Mouse (Mus musculus): ENCODE measurements at regions not wholly inside any gene's neighbourhood (a gene's known extent, or its start where the extent isn't known, plus 50 kb on each side); places are given as distances from the start of the nearest gene placed in this dataset.

DNA sequence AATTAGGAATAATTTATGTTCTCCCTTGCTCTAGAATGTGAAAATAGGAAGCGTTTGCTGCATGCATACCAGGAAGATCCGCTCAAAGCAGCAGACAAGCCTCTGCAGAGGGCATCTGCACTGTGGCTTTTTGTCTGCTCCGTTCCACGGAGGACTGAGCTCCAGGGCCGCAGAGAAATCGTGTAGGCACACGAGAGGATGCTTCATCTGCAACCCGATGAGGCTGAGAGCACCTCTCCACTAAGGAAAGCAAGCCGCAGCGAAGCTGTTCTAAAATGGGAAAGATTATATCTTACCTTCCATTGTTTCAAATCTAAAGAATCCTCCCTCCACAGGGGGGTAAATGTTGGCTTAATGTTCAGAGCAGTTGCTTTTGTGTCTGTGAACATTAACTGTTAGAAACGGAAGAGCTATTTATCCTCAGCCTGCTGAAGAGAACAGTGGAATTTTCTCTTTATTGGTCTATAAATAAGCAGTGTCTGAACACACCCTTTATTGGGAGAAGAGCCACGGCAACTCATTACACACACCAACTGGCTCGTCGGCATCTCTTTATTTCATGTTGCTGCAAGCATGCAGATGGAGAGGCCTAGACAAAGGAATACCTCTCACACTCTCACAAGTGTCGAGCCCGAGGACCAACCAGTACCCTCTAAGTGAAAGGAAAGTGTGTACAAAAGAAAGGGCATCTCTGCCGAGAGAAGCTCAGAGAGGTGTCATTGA is 414.6 kb upstream of the Hnrnpa3 start:
- ChIA-PET CTCF (no interaction called here), POLR2A (no interaction called here)

DNA sequence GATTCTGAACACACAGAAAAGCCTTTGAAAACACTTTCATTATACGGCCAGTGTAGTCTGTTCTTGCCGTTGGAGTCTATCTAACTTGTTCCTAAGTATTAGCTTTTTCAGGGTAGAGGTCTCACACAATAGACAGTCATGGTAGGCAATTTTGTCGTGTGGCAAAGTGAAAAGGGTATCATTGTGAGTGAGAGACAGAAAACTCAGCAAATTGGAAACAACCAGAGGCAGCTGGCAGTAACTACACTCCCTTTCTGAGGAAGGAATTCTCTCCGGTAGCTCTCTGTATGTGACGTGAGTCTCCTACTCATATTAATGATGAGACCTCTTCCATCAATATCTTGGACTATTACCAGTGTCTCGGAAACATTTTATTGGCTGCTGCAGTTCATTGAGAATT is 413.8 kb upstream of the Hnrnpa3 start:
- ChIA-PET POLR2A (interaction anchor here in 2 of 4 experiments (0.6 to 1.1 kb wide), 2 partner anchors 415 to 439 kb away, joined by 4 to 6 read pairs; no protein-coding TSS in a partner anchor), CTCF (no interaction called here)

DNA sequence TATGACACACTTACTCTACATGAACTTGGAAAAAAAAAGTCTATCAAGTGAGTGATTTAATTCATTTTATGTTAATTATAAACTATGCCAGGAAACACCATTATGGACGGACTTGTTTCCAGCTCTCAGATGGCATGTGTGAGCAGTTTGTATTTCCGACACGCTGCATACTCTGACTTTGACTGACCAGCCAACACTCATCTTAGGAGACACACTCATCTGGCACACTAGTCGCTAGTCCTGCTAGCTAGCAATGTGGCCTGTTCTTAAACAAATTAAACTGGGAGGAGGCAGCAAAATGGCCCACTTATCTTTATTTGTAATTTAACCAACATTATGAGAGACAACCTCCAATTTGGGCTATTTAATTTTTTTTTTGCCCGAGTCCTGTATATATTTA is 413.4 kb upstream of the Hnrnpa3 start:
- ChIA-PET POLR2A (interaction anchor here in 2 of 4 experiments (0.6 to 1.1 kb wide), 2 partner anchors 415 to 438 kb away, joined by 4 to 6 read pairs; no protein-coding TSS in a partner anchor), CTCF (no interaction called here)

DNA sequence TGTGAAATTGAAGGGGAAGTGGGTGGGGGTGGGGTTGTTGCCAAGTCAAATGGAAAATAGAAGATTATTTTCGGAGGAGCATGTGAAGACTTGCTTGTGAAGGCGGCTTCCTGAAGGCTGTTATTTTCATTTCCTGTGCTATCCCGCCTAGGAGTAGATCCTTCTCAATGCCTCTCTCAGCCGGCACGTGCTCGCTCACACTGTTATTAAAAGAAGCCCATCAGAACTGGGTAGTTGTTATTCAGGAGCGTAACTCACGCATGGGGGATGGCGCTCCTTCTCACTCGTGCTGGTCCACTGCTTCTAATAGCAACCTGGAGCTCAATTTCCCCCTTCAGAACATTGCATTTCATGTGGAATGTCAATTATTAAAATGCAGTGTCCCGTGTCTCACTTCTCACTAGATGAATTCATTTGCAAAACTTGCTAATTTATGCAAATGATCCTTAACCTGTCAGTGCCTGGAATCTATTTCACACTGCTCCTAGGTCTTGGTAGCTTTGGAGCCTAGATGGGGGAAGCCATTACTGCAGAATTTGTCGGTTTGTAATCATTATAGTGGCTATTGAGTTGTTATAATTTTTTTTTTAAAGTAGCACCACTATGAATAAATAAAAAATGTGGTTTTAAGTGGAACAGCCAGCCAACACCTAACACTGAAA is 412.8 kb upstream of the Hnrnpa3 start:
- CTCF ChIA-PET = no interaction called here
- POLR2A ChIA-PET = interaction anchor here in 2 of 4 experiments (0.6 to 1.1 kb wide), 2 partner anchors 416 to 438 kb away, joined by 4 to 6 read pairs; no protein-coding TSS in a partner anchor

DNA sequence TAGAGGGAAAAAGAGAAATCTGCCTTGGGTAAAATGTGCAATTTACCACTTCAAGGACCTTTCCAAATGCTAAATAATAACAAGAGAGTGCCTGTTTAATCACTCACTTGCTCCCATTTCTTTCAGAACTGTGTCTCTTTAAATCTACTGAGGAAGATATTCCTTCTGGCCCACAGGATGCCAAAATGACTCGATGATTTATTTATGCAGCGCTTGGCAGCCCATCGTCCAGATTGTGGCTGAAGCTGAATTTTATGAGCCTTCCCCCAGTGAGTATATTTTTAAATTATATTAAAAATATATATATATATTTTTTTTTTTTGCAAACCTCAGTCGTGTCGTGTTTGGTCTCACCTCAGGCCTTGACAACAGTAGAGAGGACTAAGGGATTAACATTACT is 410.8 kb upstream of the Hnrnpa3 start:
- CTCF ChIA-PET = no interaction called here

DNA sequence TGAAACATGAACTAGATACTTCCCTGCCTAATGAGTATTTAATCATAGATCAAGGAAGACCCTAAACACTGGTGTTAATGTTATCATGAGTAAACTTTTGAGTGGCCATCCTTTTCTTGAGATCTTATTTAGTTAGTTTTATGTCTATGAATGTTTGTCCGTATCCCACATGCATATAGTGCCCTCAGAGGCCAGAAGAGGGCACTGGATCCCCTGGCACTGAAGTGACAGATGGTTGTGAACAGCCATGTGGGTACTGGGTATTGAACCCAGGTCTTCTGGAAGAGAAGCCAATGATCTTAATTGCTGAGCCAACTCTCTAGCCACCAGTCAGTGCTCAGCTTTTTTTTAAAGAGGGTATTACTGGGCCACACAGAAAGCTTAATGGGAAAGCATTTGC is 408.6 kb upstream of the Hnrnpa3 start:
- ChIA-PET POLR2A (no interaction called here), CTCF (interaction anchor here in 1 of 4 experiments (0.5 kb wide), 1 partner anchor 229 kb away, joined by 8 read pairs; no protein-coding TSS in a partner anchor)

More for the DNA sequence above, 410.8 kb upstream of the Hnrnpa3 start:
- POLR2A ChIA-PET = interaction anchor here in 2 of 4 experiments (0.7 kb wide), 2 partner anchors 17 to 25 kb away, joined by 4 to 7 read pairs; no protein-coding TSS in a partner anchor

DNA sequence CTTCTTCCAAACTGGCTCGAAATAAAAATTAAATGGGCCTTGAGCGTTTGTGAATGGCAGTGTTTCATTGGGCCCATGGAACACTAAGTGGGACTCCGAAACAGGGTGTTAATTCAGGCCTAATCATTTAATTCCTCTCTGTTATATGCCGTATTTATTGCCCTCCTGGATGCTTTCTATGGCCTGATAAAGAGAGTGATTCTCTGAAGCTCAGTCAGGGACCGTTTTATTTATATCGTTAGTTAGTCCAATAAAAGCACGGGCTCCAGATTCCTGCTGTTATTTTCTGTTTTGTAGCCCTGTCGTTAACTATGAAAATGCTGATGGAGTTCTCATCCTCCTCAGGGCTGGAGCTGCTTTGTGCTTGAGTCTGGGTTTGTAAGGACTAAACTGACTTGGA is 406.2 kb upstream of the Hnrnpa3 start:
- POLR2A ChIA-PET = no interaction called here
- CTCF ChIA-PET = no interaction called here

DNA sequence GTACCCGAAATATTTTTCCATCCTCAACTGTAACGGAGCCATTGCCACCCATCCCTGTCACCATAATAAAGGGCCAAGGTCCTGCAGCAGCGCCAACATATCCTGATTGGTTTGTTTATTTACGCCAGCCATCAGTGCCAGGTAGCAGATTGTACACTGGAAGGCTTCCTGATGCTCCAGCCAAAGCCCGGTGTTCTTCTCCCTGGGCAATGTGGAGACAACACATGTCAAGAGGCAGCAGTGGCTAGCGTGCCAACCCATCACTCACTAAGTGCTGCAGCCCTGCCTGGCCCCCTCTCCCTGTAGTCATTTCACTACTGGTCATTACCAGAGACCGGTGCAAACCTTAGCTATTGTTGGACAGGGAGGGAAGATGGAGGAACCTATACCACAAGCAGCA is 393.8 kb upstream of the Hnrnpa3 start:
- CTCF ChIA-PET = interaction anchor here in 1 of 4 experiments (0.6 kb wide), 1 partner anchor 10 kb away, joined by 3 read pairs; no protein-coding TSS in a partner anchor
- POLR2A ChIA-PET = interaction anchor here in 1 of 4 experiments (0.6 kb wide), 1 partner anchor 17 kb away, joined by 4 read pairs; no protein-coding TSS in a partner anchor

DNA sequence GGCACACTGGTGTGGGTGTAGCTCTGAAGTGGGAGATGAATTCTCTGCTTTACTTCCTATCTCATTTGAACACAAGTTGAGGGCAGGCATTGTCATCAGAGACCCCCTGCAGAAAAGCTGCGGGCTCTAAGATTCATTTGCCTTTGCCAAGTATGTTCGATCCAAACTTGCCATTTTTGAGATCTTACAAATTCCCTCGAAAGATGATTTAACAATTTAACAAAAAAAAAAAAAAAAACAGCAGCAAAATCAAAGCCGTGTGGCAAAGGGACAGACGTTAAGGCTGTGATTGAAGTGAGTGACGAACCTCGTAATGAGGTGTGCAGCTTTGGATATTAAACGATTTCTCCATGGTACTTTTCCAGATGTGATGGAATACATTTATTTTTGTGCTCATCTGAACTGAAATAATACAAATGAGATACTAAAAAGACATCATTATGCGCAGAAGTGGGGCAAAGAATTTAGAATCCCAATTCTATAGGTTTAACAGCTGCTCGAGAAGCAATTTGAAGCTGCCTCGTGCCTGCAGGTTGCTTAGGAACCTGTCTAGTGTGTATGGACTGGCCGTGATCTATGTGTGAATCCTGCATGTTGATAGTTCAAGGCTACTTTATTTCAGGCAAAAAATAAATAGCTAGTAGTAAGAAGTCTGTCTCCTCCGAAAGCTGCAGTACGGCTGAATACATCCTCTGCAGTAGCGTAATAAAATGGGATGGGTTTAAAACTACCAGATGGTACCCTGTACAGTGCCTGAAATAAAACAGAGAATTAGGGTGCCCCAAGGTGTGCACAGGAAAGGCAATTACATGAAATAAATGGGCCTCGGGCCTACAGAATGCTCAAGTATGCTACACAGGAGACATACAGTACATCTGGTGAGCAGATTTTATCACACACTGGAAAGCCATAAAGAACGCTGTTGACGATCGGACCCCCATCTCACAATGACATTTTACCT is 393.0 kb upstream of the Hnrnpa3 start:
- POLR2A ChIA-PET = interaction anchor here in 2 of 4 experiments (0.6 to 0.7 kb wide), 2 partner anchors 18 to 277 kb away, joined by 4 read pairs; no protein-coding TSS in a partner anchor

DNA sequence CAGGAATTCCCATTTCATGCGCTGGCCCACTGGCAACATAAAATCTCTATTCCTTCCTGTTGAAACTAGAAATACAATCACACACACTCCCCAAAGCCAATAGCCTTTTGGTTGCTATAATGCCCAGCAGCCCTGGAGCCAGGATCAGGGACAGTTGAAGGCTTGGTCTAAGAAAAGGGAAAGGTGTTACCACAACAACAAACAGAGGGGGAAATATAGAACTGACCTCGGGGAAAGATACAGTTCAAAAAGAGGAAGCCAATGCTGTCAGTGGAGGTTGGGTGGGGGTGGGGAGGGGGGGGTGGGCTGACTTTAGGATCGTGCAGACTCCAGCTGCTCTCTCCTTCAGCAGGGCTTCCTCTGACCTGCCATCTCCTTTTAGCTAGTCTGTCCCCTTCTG is 391.1 kb upstream of the Hnrnpa3 start:
- ChIA-PET POLR2A (no interaction called here), CTCF (no interaction called here)

More for the DNA sequence above, 393.0 kb upstream of the Hnrnpa3 start:
- CTCF ChIA-PET = no interaction called here

DNA sequence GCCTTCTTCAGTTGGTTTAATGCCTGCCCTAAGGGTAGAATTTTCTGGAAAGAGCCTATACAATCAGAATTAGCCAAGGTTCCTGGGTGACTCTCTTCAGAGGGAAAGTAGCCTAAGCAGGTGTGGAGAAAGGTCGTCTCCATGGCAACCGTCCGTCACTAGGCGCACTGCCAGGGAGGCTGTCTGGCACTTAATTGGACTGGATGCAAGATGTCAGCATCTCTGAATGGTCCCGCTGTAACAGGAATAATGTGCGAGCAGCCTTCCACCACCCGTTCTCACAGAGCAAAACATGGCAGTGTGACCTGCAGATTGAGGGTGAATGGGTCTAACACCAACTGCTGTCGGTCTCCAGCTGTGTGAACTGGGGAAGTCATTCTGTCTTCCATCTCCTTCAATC is 389.6 kb upstream of the Hnrnpa3 start:
- POLR2A ChIA-PET = interaction anchor here in 1 of 4 experiments (0.5 kb wide), 1 partner anchor 1247 kb away, joined by 3 read pairs; no protein-coding TSS in a partner anchor
- CTCF ChIA-PET = no interaction called here

DNA sequence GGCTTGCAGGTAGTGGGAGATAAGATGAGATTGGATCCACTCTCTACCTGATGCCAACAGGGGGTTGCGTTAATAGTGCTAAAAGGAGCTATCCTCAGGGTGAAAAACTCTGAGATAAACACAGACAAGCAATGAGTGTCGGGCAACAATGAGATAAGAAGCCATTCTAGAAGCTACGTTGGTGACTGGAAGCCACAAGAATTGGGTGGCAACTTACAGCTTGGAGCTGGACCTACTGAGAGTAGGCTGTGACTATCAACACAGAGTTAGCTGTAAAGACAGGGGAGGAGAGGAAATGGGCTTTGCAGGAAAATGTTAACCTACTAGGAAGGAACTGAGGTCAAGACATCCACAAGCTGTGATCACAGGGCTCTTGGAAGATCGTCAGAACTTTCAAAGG is 388.9 kb upstream of the Hnrnpa3 start:
- ChIA-PET CTCF (no interaction called here), POLR2A (interaction anchor here in 2 of 4 experiments (0.5 kb wide), 2 partner anchors 526 to 1247 kb away, joined by 3 read pairs; no protein-coding TSS in a partner anchor)

DNA sequence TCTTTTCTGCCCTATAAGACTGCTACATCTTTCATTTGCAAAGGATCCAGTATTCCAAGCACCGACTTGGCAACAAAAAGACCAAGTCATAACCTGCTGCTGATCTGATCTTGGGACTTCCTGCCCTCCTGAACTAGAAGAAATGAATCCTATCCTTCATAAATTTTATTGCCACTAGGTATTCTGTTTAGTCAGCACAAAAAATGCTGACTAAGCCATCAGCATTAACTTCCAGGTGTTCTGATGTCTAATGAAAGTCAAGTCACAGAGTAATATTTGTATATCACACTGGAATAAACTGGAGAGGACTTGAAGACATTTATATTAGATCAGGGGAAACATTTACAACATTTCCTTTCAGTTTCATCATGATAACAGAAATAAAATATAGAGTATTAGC is 371.2 kb upstream of the Hnrnpa3 start:
- POLR2A ChIA-PET = no interaction called here
- CTCF ChIA-PET = no interaction called here

DNA sequence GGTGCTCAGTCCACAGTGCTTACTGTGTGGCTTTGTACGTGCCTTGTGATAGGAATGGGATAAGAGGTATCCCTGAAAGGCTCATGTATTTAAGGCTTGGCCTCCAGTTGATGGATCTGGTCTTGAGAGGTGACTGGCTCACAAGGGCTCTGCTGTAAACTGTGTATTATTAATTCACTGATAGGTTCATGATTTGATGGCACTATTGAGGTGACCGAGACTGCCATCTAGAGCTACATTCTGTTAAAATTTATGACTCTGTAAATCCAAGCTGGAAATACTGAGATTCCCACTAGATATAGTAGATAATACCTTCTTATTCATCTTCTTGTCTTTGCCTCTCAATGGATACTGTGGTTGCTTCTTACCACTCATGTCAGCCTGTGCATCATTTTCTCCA is 367.4 kb upstream of the Hnrnpa3 start:
- ChIA-PET CTCF (no interaction called here), POLR2A (no interaction called here)

DNA sequence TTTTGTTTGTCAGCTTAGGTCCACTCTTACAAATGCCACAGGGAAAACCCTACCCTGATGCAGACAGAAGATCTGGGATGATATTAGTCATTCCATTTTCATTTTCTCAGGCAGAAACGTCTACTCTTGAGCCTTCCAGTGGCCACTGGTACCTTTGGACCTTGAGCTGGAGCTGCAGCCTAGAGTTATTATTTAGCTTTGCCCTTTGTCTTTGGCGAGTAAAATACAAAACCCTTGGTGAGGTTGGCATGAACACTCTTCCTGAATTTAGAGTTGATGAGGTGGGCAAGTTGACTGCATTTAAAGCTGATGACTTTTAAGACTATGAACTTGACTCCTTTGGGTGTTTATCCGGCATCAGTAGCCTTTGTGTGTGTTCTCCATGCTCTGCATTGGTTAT is 352.2 kb upstream of the Hnrnpa3 start:
- CTCF ChIA-PET = interaction anchor here in 1 of 4 experiments (1.0 kb wide), 1 partner anchor 9 kb away, joined by 3 read pairs; no protein-coding TSS in a partner anchor

DNA sequence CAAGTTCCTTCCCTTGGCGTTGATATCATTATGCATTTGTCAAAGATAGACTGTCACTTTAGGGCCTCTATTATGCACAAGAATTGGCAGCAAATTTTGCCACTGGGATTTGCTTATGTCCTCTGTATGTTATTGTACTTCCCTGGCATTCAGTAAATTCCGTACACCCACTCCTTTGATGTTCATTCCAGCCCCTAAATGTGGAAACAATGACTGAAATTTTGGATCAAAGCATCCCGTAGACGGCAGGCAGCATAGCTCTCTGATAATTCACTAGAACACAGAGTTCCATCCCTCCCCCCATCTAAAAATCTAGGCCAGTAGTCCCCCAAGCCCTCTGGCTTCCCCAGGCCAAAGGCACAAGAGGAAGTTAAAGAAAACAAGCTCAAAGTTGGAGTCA is 347.9 kb upstream of the Hnrnpa3 start:
- POLR2A ChIA-PET = interaction anchor here in 1 of 4 experiments (1.0 kb wide), 1 partner anchor 132 kb away, joined by 3 read pairs; no protein-coding TSS in a partner anchor
- CTCF ChIA-PET = interaction anchor here in 2 of 4 experiments (0.6 to 1.2 kb wide), 3 partner anchors 10 to 595 kb away, joined by 3 to 4 read pairs (median 3); no protein-coding TSS in a partner anchor

More for the DNA sequence above, 352.2 kb upstream of the Hnrnpa3 start:
- POLR2A ChIA-PET = no interaction called here

DNA sequence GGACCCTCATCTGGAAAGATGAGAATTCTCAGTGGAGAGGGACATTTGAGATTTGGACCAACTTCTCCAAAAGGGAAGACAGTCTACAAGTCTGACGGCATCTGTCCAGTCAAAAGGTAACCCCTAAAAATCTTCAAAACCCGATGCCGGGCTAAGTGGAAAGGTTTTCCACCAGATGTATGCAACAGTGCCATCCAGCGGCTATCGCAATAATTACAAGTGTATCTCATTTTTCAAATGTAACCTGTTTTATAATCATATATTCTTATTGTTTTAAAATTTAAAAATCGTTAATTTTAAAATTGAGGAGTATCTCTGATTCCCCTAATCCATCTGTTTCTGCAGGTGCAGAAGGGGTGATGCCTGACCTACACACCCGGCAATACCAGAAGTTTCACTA is 346.8 kb upstream of the Hnrnpa3 start:
- ChIA-PET POLR2A (interaction anchor here in 1 of 4 experiments (1.0 kb wide), 1 partner anchor 131 kb away, joined by 3 read pairs; no protein-coding TSS in a partner anchor), CTCF (interaction anchor here in 1 of 4 experiments (0.6 to 1.1 kb wide), 3 partner anchors 9 to 272 kb away, joined by 3 read pairs; no protein-coding TSS in a partner anchor)

DNA sequence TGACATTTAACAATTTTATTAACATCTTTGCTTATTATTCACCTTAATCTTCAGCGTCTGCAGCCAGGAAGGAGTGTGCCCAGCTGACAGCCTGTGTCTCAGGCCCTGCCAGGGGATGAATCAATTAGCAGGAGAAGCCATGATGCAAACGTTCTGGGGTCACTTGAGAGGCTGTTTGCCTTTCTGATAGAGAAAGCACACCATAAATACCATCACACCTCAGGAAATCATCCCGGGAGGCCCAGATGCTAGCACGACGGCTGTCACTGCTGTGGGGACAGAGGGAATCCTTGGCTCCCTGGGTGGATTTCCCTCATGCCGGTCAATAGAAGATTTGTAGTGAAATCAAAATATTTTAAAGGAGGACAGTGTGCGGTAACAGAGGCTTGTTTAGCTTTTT is 343.7 kb upstream of the Hnrnpa3 start:
- POLR2A ChIA-PET = interaction anchor here in 3 of 4 experiments (0.5 to 0.6 kb wide), 3 partner anchors 112 to 356 kb away, joined by 3 to 4 read pairs (median 3); no protein-coding TSS in a partner anchor
- CTCF ChIA-PET = interaction anchor here in 1 of 4 experiments (1.0 kb wide), 1 partner anchor 165 kb away, joined by 4 read pairs; no protein-coding TSS in a partner anchor

DNA sequence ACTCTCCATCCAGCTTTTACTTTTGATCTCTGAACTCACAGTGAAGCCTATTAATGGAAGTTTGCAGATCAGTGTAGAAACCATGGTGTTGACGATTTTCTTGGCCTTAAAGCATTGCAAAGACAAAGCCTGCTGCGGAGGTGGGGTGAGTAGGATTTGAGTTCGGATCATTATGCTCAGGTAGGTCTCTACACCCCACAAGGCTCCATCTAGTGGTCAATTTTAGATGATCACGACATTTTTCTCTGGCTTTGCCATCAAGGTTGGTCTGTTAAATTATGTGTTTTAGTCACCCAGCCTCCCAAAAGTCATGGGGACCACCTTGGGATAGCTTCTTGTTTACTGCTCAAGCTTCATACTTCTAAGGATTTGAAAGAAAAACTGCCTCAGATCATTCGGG is 340.9 kb upstream of the Hnrnpa3 start:
- POLR2A ChIA-PET = no interaction called here
- CTCF ChIA-PET = interaction anchor here in 2 of 4 experiments (1.6 kb wide), 2 partner anchors 267 to 603 kb away, joined by 3 to 4 read pairs; no protein-coding TSS in a partner anchor
